Mouse (Mus musculus): ENCODE measurements around the gene Lamp2.

GRCm38 (mm10) chrX:38400616-38401015 lies 55.6 kb downstream of the Lamp2 start:
- TF ChIP-seq CTCF (IDR thresholded peaks at IDR 0.05; ENCODE audit: borderline replicate concordance, control insufficient read depth, extremely low read depth, insufficient read depth, low read length, poor library complexity): no peak
- TF ChIP-seq POLR2A (IDR thresholded peaks at IDR 0.05; ENCODE audit: control insufficient read depth, extremely low read depth, insufficient read depth, low read length, poor library complexity): no peak

All from thymus, adult 2 months (tissue).